Mouse (Mus musculus): ENCODE measurements around the gene Fubp1. TPM values are rescaled to one million over a fixed set of nuclear protein-coding genes. Genes with fewer than 3 reads are reported as not detected.

The Fubp1 gene
- total RNA-seq (2023): 10 to 100 TPM; 59.7 to 69.1 TPM

GRCm38 (mm10) chr3:152209967-152210634 is at the start of gene Fubp1, which contains the start of gene Dnajb4:
Gene Fubp1, plus strand, starts transcription at chr3:152210422.
Gene Dnajb4, minus strand, starts transcription at chr3:152210302.

GRCm38 (mm10) chr3:152166099-152166423 is 44.2 kb upstream of the Fubp1 start, which contains the start of gene Gipc2:
Gene Gipc2, minus strand, starts transcription at chr3:152166230.

GRCm38 (mm10) chr3:152266036-152266421 is 55.8 kb downstream of the Fubp1 start, which contains the start of gene Nexn:
Gene Nexn, minus strand, starts transcription at chr3:152266350.

Other genes with a start within 250 kb of the Fubp1 start
- not detected for gene Gipc2, start 44.2 kb upstream of the Fubp1 start, total RNA-seq (2023)
- 10 to 100 TPM; 16.2 to 20.5 TPM for gene Dnajb4, start 120 bp upstream of the Fubp1 start, total RNA-seq (2023)
- not detected for gene Nexn, start 55.9 kb downstream of the Fubp1 start, total RNA-seq (2023)
- 1 to 10 TPM; 4.5 to 6.6 TPM for gene Miga1, start 130.0 kb downstream of the Fubp1 start, total RNA-seq (2023)
- gene Usp33, start 136.1 kb downstream of the Fubp1 start, total RNA-seq (2023): 10 to 100 TPM; 51.4 to 57.1 TPM
- gene Zzz3, start 185.1 kb downstream of the Fubp1 start, total RNA-seq (2023): 10 to 100 TPM; 21.5 to 24.3 TPM